In the genomic region with DNA sequence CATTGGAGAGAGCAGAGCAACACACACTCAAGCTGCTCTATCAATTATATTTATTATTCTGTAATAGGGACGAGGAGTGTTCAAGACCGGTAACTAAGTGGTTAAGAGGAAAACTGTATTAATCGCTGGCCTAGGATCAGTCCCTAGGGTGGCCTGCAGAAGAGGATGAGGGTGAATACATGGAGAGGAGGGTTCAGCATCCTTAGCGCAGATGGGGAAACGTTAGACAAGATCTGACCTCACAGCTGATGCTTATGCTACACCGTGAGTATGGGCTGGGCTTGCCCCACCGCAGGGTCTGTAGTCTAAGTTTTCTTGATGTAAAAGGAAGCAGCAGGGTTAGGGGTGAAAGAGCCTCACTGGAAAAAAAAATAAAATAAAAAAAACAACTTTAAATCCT, we compare ENCODE assay signal across 26 mouse cellular contexts.
A peak's percentile ranks its signal among the peaks of the same experiment; 100 is the strongest.
DNase-seq lines count a peak whose midpoint lies in the region; ATAC-seq lines count a peak whose summit lies in the region.
"Had no signal": no experiment of that assay in that cellular context is flagged by ENCODE, and none has a peak within 500 bp of the region (broad histone marks: within the 10 kb centered on the region; RNA-seq: fewer than 3 reads in every experiment).

No protein-coding gene starts in this region.

- H3K4me3 ChIP-seq in forebrain, embryonic 12.5 days (replicated peaks), result no peak overlapping the region
- no peak overlapping the region for H3K4me3 ChIP-seq in forebrain, embryonic 11.5 days (ENCODE audit: low read depth, low read length)
- H3K4me3 ChIP-seq in neural tube, embryonic 11.5 days (ENCODE audit: low read depth, low read length), result no peak overlapping the region
- no peak overlapping the region for H3K4me3 ChIP-seq in midbrain, embryonic 15.5 days
- H3K4me3 ChIP-seq: embryonic facial prominence, embryonic 13.5 days; erythroblast, embryonic 14.5 days; heart, embryonic 15.5 days; limb, embryonic 13.5 days; liver, embryonic 12.5 days; stomach, embryonic 15.5 days had no signal

- peak overlapping the region; percentile 47; the same call in 1 of the 2 replicates for H3K27ac ChIP-seq in forebrain, embryonic 12.5 days
- H3K27ac ChIP-seq in forebrain, embryonic 11.5 days (ENCODE audit: low read depth, low read length), result no peak overlapping the region
- H3K27ac ChIP-seq in neural tube, embryonic 11.5 days (ENCODE audit: low read depth, low read length), result peak overlapping the region; percentile 36; the same call in 1 of the 2 replicates
- H3K27ac ChIP-seq in midbrain, embryonic 15.5 days, result peak overlapping the region; percentile 68
- H3K27ac ChIP-seq: embryonic facial prominence, embryonic 13.5 days; heart, embryonic 15.5 days; limb, embryonic 13.5 days; liver, embryonic 12.5 days; stomach, embryonic 15.5 days had no signal

- ATAC-seq in forebrain, embryonic 12.5 days (ENCODE audit: low FRiP score), result peak; percentile 39; the same call in 1 of the 2 replicates
- no peak for ATAC-seq in forebrain, embryonic 11.5 days (replicated peaks; ENCODE audit: low FRiP score)
- ATAC-seq in neural tube, embryonic 11.5 days (ENCODE audit: insufficient read depth, low FRiP score, low TSS enrichment), result peak; percentile 45; the same call in 1 of the 2 replicates
- no peak for ATAC-seq in midbrain, embryonic 15.5 days (replicated peaks)
- ATAC-seq: activated CD4-positive, CD25-positive, alpha-beta regulatory T cell, adult 4 months; liver, embryonic 12.5 days had no signal

- H3K9ac ChIP-seq in forebrain, embryonic 12.5 days, result no peak overlapping the region
- no peak overlapping the region for H3K9ac ChIP-seq in forebrain, embryonic 11.5 days (ENCODE audit: low read length)
- no peak overlapping the region for H3K9ac ChIP-seq in neural tube, embryonic 11.5 days (ENCODE audit: low read length)
- no peak overlapping the region for H3K9ac ChIP-seq in midbrain, embryonic 15.5 days
- H3K9ac ChIP-seq: embryonic facial prominence, embryonic 13.5 days; heart, embryonic 15.5 days; limb, embryonic 13.5 days; liver, embryonic 12.5 days; stomach, embryonic 15.5 days had no signal

- peaks cover 31% of the 10 kb centered on the region for H3K4me1 ChIP-seq in forebrain, embryonic 12.5 days
- H3K4me1 ChIP-seq in forebrain, embryonic 11.5 days (replicated peaks; ENCODE audit: control insufficient read depth, insufficient read depth, low read length), result peaks cover 8% of the 10 kb centered on the region; the same call in 1 of the 2 replicates
- peaks cover 5% of the 10 kb centered on the region; the same call in 1 of the 2 replicates for H3K4me1 ChIP-seq in neural tube, embryonic 11.5 days (ENCODE audit: control insufficient read depth, insufficient read depth, low read length)
- H3K4me1 ChIP-seq in midbrain, embryonic 15.5 days, result peaks cover 31% of the 10 kb centered on the region
- H3K4me1 ChIP-seq: limb, embryonic 13.5 days; stomach, embryonic 15.5 days had no signal

- no peaks in the 10 kb centered on the region for H3K36me3 ChIP-seq in forebrain, embryonic 12.5 days (replicated peaks)
- H3K36me3 ChIP-seq in forebrain, embryonic 11.5 days (ENCODE audit: control insufficient read depth, insufficient read depth, low read length), result no peaks in the 10 kb centered on the region
- no peaks in the 10 kb centered on the region for H3K36me3 ChIP-seq in neural tube, embryonic 11.5 days (ENCODE audit: control insufficient read depth, insufficient read depth, low read length)
- H3K36me3 ChIP-seq in midbrain, embryonic 15.5 days (replicated peaks), result no peaks in the 10 kb centered on the region
- H3K36me3 ChIP-seq: embryonic facial prominence, embryonic 13.5 days; heart, embryonic 15.5 days; limb, embryonic 13.5 days; liver, embryonic 12.5 days; stomach, embryonic 15.5 days had no signal

- 76% methylated on average over 7 of the region's 7 CpGs for WGBS in forebrain, embryonic 12.5 days
- 82% methylated on average over 7 of the region's 7 CpGs for whole genome bisulfite sequencing in forebrain, embryonic 11.5 days
- WGBS in neural tube, embryonic 11.5 days, result 65% methylated on average over 7 of the region's 7 CpGs
- 34% methylated on average over 7 of the region's 7 CpGs for WGBS in midbrain, embryonic 15.5 days

- no peak for DNase-seq in forebrain, embryonic 11.5 days (ENCODE audit: low spot score)
- DNase-seq in neural tube, embryonic 11.5 days (ENCODE audit: low spot score), result no peak
- no peak for DNase-seq in neural tube, embryonic 10.5 days (ENCODE audit: extremely low spot score, low spot score)
- DNase-seq in cerebellum, adult 9-10 months, result no peak
- no peak for DNase-seq in right cerebral cortex, postnatal 4 days
- no peak for DNase-seq in adrenal gland, adult 8-10 months
- DNase-seq: adrenal gland, postnatal 10 days; cerebellum, adult 2 months; cerebellum, postnatal 36 days; embryo, embryonic 11 days; heart, postnatal 36 days; kidney, adult 8-10 months; kidney, postnatal 14 days; lung, adult 18-20 months; lung, postnatal 10 days; right cerebral cortex, adult 18-20 months; thymus, postnatal 4 days had no signal

- H3K4me2 ChIP-seq in forebrain, embryonic 12.5 days, result no peak overlapping the region
- H3K4me2 ChIP-seq in forebrain, embryonic 11.5 days (ENCODE audit: low read depth, low read length, severe bottlenecking), result no peak overlapping the region
- H3K4me2 ChIP-seq in neural tube, embryonic 11.5 days (ENCODE audit: low read depth), result no peak overlapping the region
- H3K4me2 ChIP-seq in midbrain, embryonic 15.5 days, result no peak overlapping the region
- H3K4me2 ChIP-seq: embryonic facial prominence, embryonic 13.5 days; heart, embryonic 15.5 days; limb, embryonic 13.5 days; liver, embryonic 12.5 days; stomach, embryonic 15.5 days had no signal

- H3K9me3 ChIP-seq in forebrain, embryonic 12.5 days, result no peaks in the 10 kb centered on the region
- H3K9me3 ChIP-seq in forebrain, embryonic 11.5 days (ENCODE audit: control insufficient read depth, low read length), result no peaks in the 10 kb centered on the region
- H3K9me3 ChIP-seq in neural tube, embryonic 11.5 days (ENCODE audit: control insufficient read depth, low read length), result no peaks in the 10 kb centered on the region
- no peaks in the 10 kb centered on the region for H3K9me3 ChIP-seq in midbrain, embryonic 15.5 days
- H3K9me3 ChIP-seq: embryonic facial prominence, embryonic 13.5 days; heart, embryonic 15.5 days; limb, embryonic 13.5 days; liver, embryonic 12.5 days; stomach, embryonic 15.5 days had no signal

- H3K27me3 ChIP-seq in forebrain, embryonic 12.5 days, result no peaks in the 10 kb centered on the region
- no peaks in the 10 kb centered on the region for H3K27me3 ChIP-seq in forebrain, embryonic 11.5 days (ENCODE audit: control insufficient read depth, insufficient read depth, low read length)
- H3K27me3 ChIP-seq in neural tube, embryonic 11.5 days (ENCODE audit: control insufficient read depth, insufficient read depth, low read length), result no peaks in the 10 kb centered on the region
- no peaks in the 10 kb centered on the region for H3K27me3 ChIP-seq in midbrain, embryonic 15.5 days (replicated peaks)
- H3K27me3 ChIP-seq: embryonic facial prominence, embryonic 13.5 days; heart, embryonic 15.5 days; limb, embryonic 13.5 days; liver, embryonic 12.5 days; stomach, embryonic 15.5 days had no signal

Comparison
In these comparisons a context has a peak if more than half of its experiments do, and no peak if none do; other contexts are left out.
1. ATAC-seq: peak in forebrain, embryonic 12.5 days (single experiment) and neural tube, embryonic 11.5 days (single experiment); none in forebrain, embryonic 11.5 days (single experiment) and midbrain, embryonic 15.5 days (single experiment).